Mouse (Mus musculus) bone marrow, adult 2 months (tissue): Measurements from ENCODE around the gene Aspm.

Source experiments
- CTCF ChIP-seq: fragments of 200-500 bp; IDR thresholded peaks from 2 replicates; pipeline ENCODE4 v1.5.1; 2011; ENCODE audit warnings: low read length, control low read depth; ENCODE audit not compliant: control insufficient read depth, insufficient read depth
- POLR2A ChIP-seq: fragments of 200-500 bp; IDR thresholded peaks from 2 replicates; pipeline ENCODE4 v1.6.1; 2011; ENCODE audit warnings: low read depth, mild to moderate bottlenecking, control low read depth, low read length, borderline replicate concordance; ENCODE audit not compliant: control insufficient read depth

GRCm38 (mm10) chr1:139407701-139408100 lies 46.9 kb upstream of the Aspm start:
- TF ChIP-seq CTCF: no peak
- TF ChIP-seq POLR2A: no peak
